Mouse (Mus musculus): ENCODE measurements around the gene Creb3l1. TPM values are rescaled to one million over a fixed set of nuclear protein-coding genes. Genes with fewer than 3 reads are reported as not detected.

Creb3l1 gene
- polyA plus RNA-seq, 1 experiment from 2014 or later, result 7.4 TPM

GRCm38 (mm10) chr2:92055101-92055813 lies 31.0 kb upstream of the Creb3l1 start:
- Histone ChIP-seq H3K4me3 (ENCODE audit: inconsistent target) (peak overlapping the region; percentile 14; the same call in 1 of the 2 replicates), H3K36me3 (ENCODE audit: inconsistent target) (no peaks in the 10 kb centered on the region), H3K27ac (peak overlapping the region; percentile 78), H3K79me2 (ENCODE audit: inconsistent target) (no peaks in the 10 kb centered on the region)
- WGBS (ENCODE audit: missing documents), result 4% methylated on average over 38 of the region's 38 CpGs

- Histone ChIP-seq H3K36me3 (ENCODE audit: inconsistent target) (no peaks in the 10 kb centered on the region), H3K27ac (no peak overlapping the region), H3K79me2 (ENCODE audit: inconsistent target) (no peaks in the 10 kb centered on the region), H3K4me3 (ENCODE audit: inconsistent target) (no peak overlapping the region)
- WGBS (ENCODE audit: missing documents), result 82% methylated on average over 2 of the region's 2 CpGs
Measured at GRCm38 (mm10) chr2:92052754-92053153, 28.5 kb upstream of the Creb3l1 start.

- Histone ChIP-seq H3K36me3 (ENCODE audit: inconsistent target) (no peaks in the 10 kb centered on the region), H3K27ac (no peak overlapping the region), H3K79me2 (ENCODE audit: inconsistent target) (no peaks in the 10 kb centered on the region), H3K4me3 (ENCODE audit: inconsistent target) (no peak overlapping the region)
- WGBS (ENCODE audit: missing documents), result 90% methylated on average over 8 of the region's 8 CpGs
Measured at GRCm38 (mm10) chr2:92052188-92052587, 27.9 kb upstream of the Creb3l1 start.

- Histone ChIP-seq H3K36me3 (ENCODE audit: inconsistent target) (no peaks in the 10 kb centered on the region), H3K79me2 (ENCODE audit: inconsistent target) (no peaks in the 10 kb centered on the region), H3K4me3 (ENCODE audit: inconsistent target) (no peak overlapping the region), H3K27ac (no peak overlapping the region)
- WGBS (ENCODE audit: missing documents), result 91% methylated on average over 9 of the region's 9 CpGs
Measured at GRCm38 (mm10) chr2:92048034-92048690, 23.9 kb upstream of the Creb3l1 start.

GRCm38 (mm10) chr2:92047601-92048000 lies 23.3 kb upstream of the Creb3l1 start:
- no peaks in the 10 kb centered on the region for H3K79me2 ChIP-seq (ENCODE audit: inconsistent target)
- no peaks in the 10 kb centered on the region for H3K36me3 ChIP-seq (ENCODE audit: inconsistent target)
- WGBS (ENCODE audit: missing documents), result 58% methylated on average over 4 of the region's 4 CpGs
- H3K27ac ChIP-seq, result no peak overlapping the region
- no peak overlapping the region for H3K4me3 ChIP-seq (ENCODE audit: inconsistent target)

GRCm38 (mm10) chr2:92043285-92043684 lies 19.0 kb upstream of the Creb3l1 start:
- H3K79me2 ChIP-seq (ENCODE audit: inconsistent target), result no peaks in the 10 kb centered on the region
- no peak overlapping the region for H3K4me3 ChIP-seq (ENCODE audit: inconsistent target)
- 90% methylated on average over 12 of the region's 12 CpGs for WGBS (ENCODE audit: missing documents)
- H3K36me3 ChIP-seq (ENCODE audit: inconsistent target), result no peaks in the 10 kb centered on the region
- no peak overlapping the region for H3K27ac ChIP-seq

GRCm38 (mm10) chr2:92041538-92041937 lies 17.2 kb upstream of the Creb3l1 start:
- H3K4me3 ChIP-seq (ENCODE audit: inconsistent target), result no peak overlapping the region
- no peaks in the 10 kb centered on the region for H3K36me3 ChIP-seq (ENCODE audit: inconsistent target)
- H3K79me2 ChIP-seq (ENCODE audit: inconsistent target), result no peaks in the 10 kb centered on the region
- WGBS (ENCODE audit: missing documents), result 90% methylated on average over 15 of the region's 15 CpGs
- H3K27ac ChIP-seq, result no peak overlapping the region

GRCm38 (mm10) chr2:92034273-92034672 lies 10.0 kb upstream of the Creb3l1 start:
- no peaks in the 10 kb centered on the region for H3K36me3 ChIP-seq (ENCODE audit: inconsistent target)
- 66% methylated on average over 9 of the region's 9 CpGs for WGBS (ENCODE audit: missing documents)
- no peak overlapping the region for H3K4me3 ChIP-seq (ENCODE audit: inconsistent target)
- no peaks in the 10 kb centered on the region for H3K79me2 ChIP-seq (ENCODE audit: inconsistent target)
- no peak overlapping the region for H3K27ac ChIP-seq

- Histone ChIP-seq H3K79me2 (ENCODE audit: inconsistent target) (no peaks in the 10 kb centered on the region), H3K36me3 (ENCODE audit: inconsistent target) (no peaks in the 10 kb centered on the region), H3K27ac (no peak overlapping the region), H3K4me3 (ENCODE audit: inconsistent target) (no peak overlapping the region)
- 97% methylated on average over 8 of the region's 8 CpGs for WGBS (ENCODE audit: missing documents)
Measured at GRCm38 (mm10) chr2:92030554-92030953, 6.3 kb upstream of the Creb3l1 start.

GRCm38 (mm10) chr2:92029387-92030133 lies 5.3 kb upstream of the Creb3l1 start:
- WGBS (ENCODE audit: missing documents), result 76% methylated on average over 10 of the region's 10 CpGs
- no peak overlapping the region for H3K27ac ChIP-seq
- H3K4me3 ChIP-seq (ENCODE audit: inconsistent target), result no peak overlapping the region

GRCm38 (mm10) chr2:92027811-92028590 lies 3.7 kb upstream of the Creb3l1 start:
- no peaks in the 10 kb centered on the region for H3K79me2 ChIP-seq (ENCODE audit: inconsistent target)
- 75% methylated on average over 11 of the region's 11 CpGs for WGBS (ENCODE audit: missing documents)
- H3K27ac ChIP-seq, result no peak overlapping the region
- no peak overlapping the region for H3K4me3 ChIP-seq (ENCODE audit: inconsistent target)
- H3K36me3 ChIP-seq (ENCODE audit: inconsistent target), result no peaks in the 10 kb centered on the region

More at GRCm38 (mm10) chr2:92029387-92030133, 5.3 kb upstream of the Creb3l1 start:
- Histone ChIP-seq H3K79me2 (ENCODE audit: inconsistent target) (no peaks in the 10 kb centered on the region), H3K36me3 (ENCODE audit: inconsistent target) (no peaks in the 10 kb centered on the region)

- Histone ChIP-seq H3K36me3 (ENCODE audit: inconsistent target) (no peaks in the 10 kb centered on the region), H3K27ac (no peak overlapping the region), H3K79me2 (ENCODE audit: inconsistent target) (no peaks in the 10 kb centered on the region), H3K4me3 (ENCODE audit: inconsistent target) (no peak overlapping the region)
- 66% methylated on average over 6 of the region's 6 CpGs for WGBS (ENCODE audit: missing documents)
Measured at GRCm38 (mm10) chr2:92025966-92026365, 1.7 kb upstream of the Creb3l1 start.

- Histone ChIP-seq H3K4me3 (ENCODE audit: inconsistent target) (no peak overlapping the region), H3K27ac (no peak overlapping the region), H3K36me3 (ENCODE audit: inconsistent target) (no peaks in the 10 kb centered on the region), H3K79me2 (ENCODE audit: inconsistent target) (no peaks in the 10 kb centered on the region)
- 100% methylated on average over 2 of the region's 2 CpGs for WGBS (ENCODE audit: missing documents)
Measured at GRCm38 (mm10) chr2:92025202-92025601, 900 bp upstream of the Creb3l1 start.

Measured in macrophage (primary cell).